Mouse (Mus musculus) ovary, postnatal 36 days (tissue): Measurements from ENCODE around the gene Pspn.

Experiments
- DNase-seq: peaks from one replicate; pipeline ENCODE4 v3.0.0; 2022; ENCODE audit warnings: low spot score, mixed read lengths

Gene Pspn

DNA sequence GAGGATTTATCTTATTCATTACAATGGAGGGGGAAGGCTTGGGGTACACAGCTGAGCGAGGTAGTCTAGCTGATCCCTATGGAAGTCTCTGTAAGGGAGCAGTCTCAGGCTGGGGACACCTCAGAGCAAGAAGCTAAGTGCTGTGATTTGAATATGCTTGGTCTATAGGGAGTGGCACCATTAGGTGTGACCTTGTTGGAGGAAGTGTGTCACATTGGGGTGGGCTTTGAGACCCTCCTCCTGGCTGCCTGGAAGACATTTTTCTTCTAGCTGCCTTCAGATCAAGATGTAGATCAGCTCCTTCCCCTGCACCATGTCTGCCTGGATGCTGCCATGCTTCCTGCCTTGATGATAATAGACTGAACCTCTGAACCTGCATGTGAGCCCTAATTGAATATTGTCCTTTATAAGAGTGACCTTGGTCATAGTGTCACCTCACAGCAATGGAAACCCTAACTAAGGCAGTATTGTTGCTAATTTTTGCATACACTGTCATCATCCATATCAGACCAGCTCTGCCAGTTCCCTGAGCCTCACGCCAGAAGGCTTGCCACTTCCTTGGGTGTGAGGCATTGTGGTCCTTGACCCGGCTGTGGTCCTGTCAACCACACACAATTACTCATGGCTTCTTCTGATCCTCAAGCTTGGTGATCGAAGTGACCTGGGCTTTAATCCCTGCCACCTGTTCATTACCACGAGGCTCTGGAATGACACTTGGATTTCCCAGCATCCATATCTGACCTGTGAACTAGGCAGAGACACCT, 37.0 kb downstream of the Pspn start:
- DNase-seq = no peak

DNA sequence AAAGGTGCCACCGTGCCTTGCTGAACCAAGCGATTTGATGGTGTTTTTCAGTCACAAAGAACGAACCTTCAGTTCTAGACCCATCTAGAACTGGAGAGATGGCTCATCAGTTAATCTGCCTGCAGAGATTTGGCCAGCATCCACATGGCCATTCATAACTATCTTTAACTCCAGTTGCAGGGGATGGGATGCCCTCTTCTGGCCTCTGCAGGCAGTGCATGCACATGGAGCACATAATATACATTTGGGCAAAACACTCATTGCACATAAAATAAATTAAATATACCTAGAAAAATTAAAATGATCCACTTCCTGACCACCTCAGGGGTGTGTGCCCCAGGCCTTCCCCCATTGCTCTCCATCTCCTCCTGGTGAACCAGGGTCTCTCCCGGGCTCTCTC, 37.9 kb downstream of the Pspn start:
- DNase-seq = no peak

DNA sequence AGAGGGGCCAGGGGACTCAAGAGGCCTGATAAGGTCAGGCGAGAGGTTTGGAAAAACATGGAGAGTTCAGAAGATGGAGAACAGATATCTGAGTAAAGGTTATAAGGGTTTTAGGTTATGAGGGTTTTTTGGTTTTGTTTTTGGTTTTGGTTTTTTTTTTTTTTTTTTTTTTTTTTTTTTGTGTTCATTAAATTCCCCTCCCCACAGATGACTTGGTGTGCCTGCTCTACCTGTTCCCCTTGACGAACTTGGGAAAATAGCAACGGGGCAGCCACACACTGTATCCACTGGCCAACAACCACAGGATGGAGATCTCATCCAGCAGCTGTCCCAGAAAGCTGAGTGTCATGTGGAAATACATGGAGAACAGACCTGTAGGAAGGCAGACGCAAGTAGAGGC, 41.2 kb downstream of the Pspn start:
- DNase-seq = no peak

DNA sequence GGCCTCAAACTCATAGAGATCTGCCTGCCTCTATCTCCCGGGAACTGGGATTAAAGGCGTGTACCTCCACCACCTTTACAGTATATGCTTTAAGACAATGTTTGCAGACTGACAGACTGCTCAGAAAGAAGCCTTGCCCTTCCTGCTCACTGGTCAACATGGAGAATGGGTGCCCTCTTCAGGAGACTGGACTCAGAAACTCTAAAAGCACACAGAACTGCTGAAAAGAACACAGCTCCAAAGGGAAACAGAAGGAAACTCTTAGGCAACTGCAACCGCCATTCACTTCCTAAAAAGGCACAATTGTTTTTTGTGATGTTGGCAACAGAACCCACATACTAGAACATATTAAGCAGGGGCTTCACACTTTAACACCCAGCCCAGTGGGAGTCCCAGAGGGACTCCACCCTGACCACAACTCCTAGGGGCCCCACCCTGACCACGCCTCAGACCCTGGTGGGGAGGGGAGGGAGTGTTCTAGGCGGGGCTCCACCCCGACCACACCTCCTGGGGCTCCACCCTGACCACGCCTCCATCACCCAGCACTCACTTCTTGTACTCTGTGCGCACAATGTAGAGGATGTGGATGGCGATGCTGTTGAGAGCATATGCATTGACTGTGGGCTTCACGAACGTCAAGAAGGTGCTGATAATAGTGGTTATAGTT, 41.9 kb downstream of the Pspn start:
- DNase-seq = peak; percentile 21

DNA sequence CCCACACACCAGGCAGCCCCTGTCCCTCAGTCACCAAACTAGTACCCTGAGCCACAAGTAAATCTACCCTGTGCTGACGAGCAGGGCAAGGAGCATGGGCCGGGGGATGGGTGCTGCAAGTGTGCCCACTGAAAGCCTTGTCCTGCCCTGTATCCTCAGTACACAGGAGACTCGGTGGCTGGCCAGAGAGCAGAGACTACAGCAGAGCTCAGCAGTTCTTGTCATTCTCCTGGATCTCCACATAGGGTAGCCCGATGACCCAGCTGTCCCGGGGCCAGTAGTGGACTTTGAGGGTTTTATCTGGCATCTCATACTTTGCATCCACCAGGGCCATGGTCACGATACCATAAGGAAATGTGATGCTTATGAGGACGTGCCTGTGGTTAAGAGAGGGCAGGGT, 44.9 kb downstream of the Pspn start:
- no peak for DNase-seq

DNA sequence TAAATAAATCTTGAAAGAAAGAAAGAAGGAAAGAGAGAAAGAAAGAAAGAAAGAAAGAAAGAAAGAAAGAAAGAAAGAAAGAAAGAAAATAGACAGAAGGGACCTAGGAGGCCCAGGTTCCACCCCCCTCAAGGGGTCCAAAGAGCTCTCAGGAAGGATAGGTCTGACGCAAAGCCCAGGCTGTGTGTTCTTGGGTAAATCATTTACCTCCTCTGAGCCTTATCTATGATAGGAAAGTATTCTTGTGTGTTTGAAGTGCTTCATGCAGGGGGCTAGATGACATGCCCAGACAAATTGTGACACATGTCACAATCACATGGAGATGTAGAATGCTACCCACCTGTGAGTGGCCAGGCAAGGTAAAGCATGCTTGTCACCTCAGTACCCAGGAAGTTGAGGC, 47.2 kb downstream of the Pspn start:
- no peak for DNase-seq

DNA sequence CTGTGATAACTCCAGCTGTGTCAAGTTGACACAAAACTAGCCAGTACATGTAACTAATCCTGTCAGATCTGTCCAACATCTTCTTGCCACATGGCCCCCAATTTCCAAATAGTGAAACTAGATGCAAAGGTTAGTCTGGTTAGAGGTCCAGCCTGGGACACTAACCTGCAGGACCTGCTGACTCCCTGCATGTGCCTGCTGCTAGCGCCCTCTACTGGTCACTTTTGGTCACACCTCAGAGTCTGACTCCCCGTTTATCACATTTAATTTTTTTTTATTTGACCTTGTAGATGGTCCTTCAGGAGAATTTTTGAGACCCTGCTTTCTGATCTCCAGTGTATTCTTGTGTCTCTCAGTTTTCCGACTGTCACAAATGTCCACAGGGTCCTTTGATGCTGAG, 48.9 kb downstream of the Pspn start:
- DNase-seq = peak; percentile 28
